Mouse (Mus musculus): ENCODE measurements around the gene Emilin3. TPM values are rescaled to one million over a fixed set of nuclear protein-coding genes. Genes with fewer than 3 reads are reported as not detected.

Gene Emilin3
- polyA plus RNA-seq, 1 experiment from 2014 or later: 14.8 TPM

DNA sequence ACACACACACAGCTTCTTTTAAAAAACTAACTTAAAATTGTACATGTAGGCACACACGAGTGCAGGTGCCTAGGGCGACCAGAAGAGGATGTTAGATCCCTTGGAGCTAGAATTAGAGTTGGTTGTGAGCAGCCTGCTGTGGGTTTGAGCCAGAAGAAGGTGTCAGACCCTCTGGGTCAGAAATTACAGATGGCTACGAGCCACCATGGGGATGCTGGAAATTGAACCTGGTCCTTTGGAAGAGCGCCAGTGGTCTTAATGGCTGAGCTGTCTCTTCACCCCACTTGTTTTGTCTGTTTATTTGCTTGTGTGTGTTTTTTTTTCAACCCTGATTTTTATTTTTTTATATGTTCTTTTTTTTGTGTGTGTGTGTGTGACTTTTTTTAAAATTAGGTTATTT is 22.3 kb upstream of the Emilin3 start:
- no peak overlapping the region for H3K4me2 ChIP-seq
- H3K27me3 ChIP-seq: no peaks in the 10 kb centered on the region
- H3K9me3 ChIP-seq (replicated peaks): no peaks in the 10 kb centered on the region
- no peak overlapping the region for H3K27ac ChIP-seq
- no peaks in the 10 kb centered on the region for H3K36me3 ChIP-seq
- WGBS: 79% methylated on average over 4 of the region's 4 CpGs
- no peak overlapping the region for H3K4me3 ChIP-seq (replicated peaks)
- no peak overlapping the region for H3K9ac ChIP-seq
- H3K4me1 ChIP-seq: no peaks in the 10 kb centered on the region
- ATAC-seq (replicated peaks; ENCODE audit: low FRiP score): no peak

- H3K27me3 ChIP-seq: no peaks in the 10 kb centered on the region
- H3K9me3 ChIP-seq (replicated peaks): no peaks in the 10 kb centered on the region
- no peak overlapping the region for H3K4me3 ChIP-seq (replicated peaks)
- H3K27ac ChIP-seq: no peak overlapping the region
- no peak overlapping the region for H3K9ac ChIP-seq
- no peak overlapping the region for H3K4me2 ChIP-seq
- 64% methylated on average over 5 of the region's 5 CpGs for WGBS
- H3K4me1 ChIP-seq: no peaks in the 10 kb centered on the region
- no peak for ATAC-seq (replicated peaks; ENCODE audit: low FRiP score)
- no peaks in the 10 kb centered on the region for H3K36me3 ChIP-seq
Observed at GRCm38 (mm10) chr2:160933890-160934289, 21.8 kb upstream of the Emilin3 start.

- 76% methylated on average over 3 of the region's 3 CpGs for WGBS
- no peak for ATAC-seq (replicated peaks; ENCODE audit: low FRiP score)
Observed at GRCm38 (mm10) chr2:160932981-160933380, 20.9 kb upstream of the Emilin3 start.

GRCm38 (mm10) chr2:160932325-160932724 is 20.2 kb upstream of the Emilin3 start:
- Histone ChIP-seq H3K9ac (no peak overlapping the region), H3K4me1 (no peaks in the 10 kb centered on the region), H3K4me3 (replicated peaks) (no peak overlapping the region), H3K9me3 (replicated peaks) (no peaks in the 10 kb centered on the region), H3K36me3 (no peaks in the 10 kb centered on the region), H3K4me2 (no peak overlapping the region), H3K27me3 (no peaks in the 10 kb centered on the region), H3K27ac (no peak overlapping the region)
- 65% methylated on average over 8 of the region's 8 CpGs for WGBS
- ATAC-seq (replicated peaks; ENCODE audit: low FRiP score): no peak

More at GRCm38 (mm10) chr2:160932981-160933380, 20.9 kb upstream of the Emilin3 start:
- Histone ChIP-seq H3K9ac (no peak overlapping the region), H3K27me3 (no peaks in the 10 kb centered on the region), H3K36me3 (no peaks in the 10 kb centered on the region), H3K4me2 (no peak overlapping the region), H3K4me1 (no peaks in the 10 kb centered on the region), H3K9me3 (replicated peaks) (no peaks in the 10 kb centered on the region), H3K4me3 (replicated peaks) (no peak overlapping the region), H3K27ac (no peak overlapping the region)

GRCm38 (mm10) chr2:160931378-160931777 is 19.2 kb upstream of the Emilin3 start:
- Histone ChIP-seq H3K27me3 (no peaks in the 10 kb centered on the region), H3K4me2 (no peak overlapping the region), H3K4me3 (replicated peaks) (no peak overlapping the region), H3K9me3 (replicated peaks) (no peaks in the 10 kb centered on the region), H3K36me3 (no peaks in the 10 kb centered on the region), H3K9ac (no peak overlapping the region), H3K27ac (no peak overlapping the region), H3K4me1 (no peaks in the 10 kb centered on the region)
- no peak for ATAC-seq (replicated peaks; ENCODE audit: low FRiP score)
- 92% methylated on average over 5 of the region's 5 CpGs for WGBS

GRCm38 (mm10) chr2:160925203-160925602 is 13.1 kb upstream of the Emilin3 start:
- 85% methylated on average over 9 of the region's 9 CpGs for WGBS
- no peak for ATAC-seq (replicated peaks; ENCODE audit: low FRiP score)

GRCm38 (mm10) chr2:160921285-160921684 is 9.2 kb upstream of the Emilin3 start:
- ATAC-seq (replicated peaks; ENCODE audit: low FRiP score): no peak
- H3K36me3 ChIP-seq: no peaks in the 10 kb centered on the region
- H3K9me3 ChIP-seq (replicated peaks): no peaks in the 10 kb centered on the region
- no peak overlapping the region for H3K9ac ChIP-seq
- H3K4me2 ChIP-seq: no peak overlapping the region
- WGBS: 68% methylated on average over 6 of the region's 7 CpGs
- H3K27me3 ChIP-seq: no peaks in the 10 kb centered on the region; the same call in 1 of the 2 replicates
- H3K4me1 ChIP-seq: 0 out of 2 replicates have a peak, but pooled peaks cover 4% of the 10 kb centered on the region
- H3K27ac ChIP-seq: no peak overlapping the region
- H3K4me3 ChIP-seq (replicated peaks): no peak overlapping the region

More at GRCm38 (mm10) chr2:160925203-160925602, 13.1 kb upstream of the Emilin3 start:
- Histone ChIP-seq H3K4me2 (no peak overlapping the region), H3K4me3 (replicated peaks) (no peak overlapping the region), H3K9me3 (replicated peaks) (no peaks in the 10 kb centered on the region), H3K27me3 (no peaks in the 10 kb centered on the region), H3K27ac (no peak overlapping the region), H3K4me1 (0 out of 2 replicates have a peak, but pooled peaks cover 4% of the 10 kb centered on the region), H3K9ac (no peak overlapping the region), H3K36me3 (no peaks in the 10 kb centered on the region)

- H3K4me3 ChIP-seq (replicated peaks): no peak overlapping the region
- no peak overlapping the region for H3K9ac ChIP-seq
- peaks cover 11% of the 10 kb centered on the region; the same call in 1 of the 2 replicates for H3K27me3 ChIP-seq
- no peak overlapping the region for H3K27ac ChIP-seq
- ATAC-seq (replicated peaks; ENCODE audit: low FRiP score): no peak
- no peaks in the 10 kb centered on the region for H3K36me3 ChIP-seq
- no peak overlapping the region for H3K4me2 ChIP-seq
- WGBS: 89% methylated on average over 2 of the region's 2 CpGs
- peaks cover 11% of the 10 kb centered on the region; the same call in 1 of the 2 replicates for H3K4me1 ChIP-seq
- no peaks in the 10 kb centered on the region for H3K9me3 ChIP-seq (replicated peaks)
Observed at GRCm38 (mm10) chr2:160918930-160919215, 6.7 kb upstream of the Emilin3 start.

DNA sequence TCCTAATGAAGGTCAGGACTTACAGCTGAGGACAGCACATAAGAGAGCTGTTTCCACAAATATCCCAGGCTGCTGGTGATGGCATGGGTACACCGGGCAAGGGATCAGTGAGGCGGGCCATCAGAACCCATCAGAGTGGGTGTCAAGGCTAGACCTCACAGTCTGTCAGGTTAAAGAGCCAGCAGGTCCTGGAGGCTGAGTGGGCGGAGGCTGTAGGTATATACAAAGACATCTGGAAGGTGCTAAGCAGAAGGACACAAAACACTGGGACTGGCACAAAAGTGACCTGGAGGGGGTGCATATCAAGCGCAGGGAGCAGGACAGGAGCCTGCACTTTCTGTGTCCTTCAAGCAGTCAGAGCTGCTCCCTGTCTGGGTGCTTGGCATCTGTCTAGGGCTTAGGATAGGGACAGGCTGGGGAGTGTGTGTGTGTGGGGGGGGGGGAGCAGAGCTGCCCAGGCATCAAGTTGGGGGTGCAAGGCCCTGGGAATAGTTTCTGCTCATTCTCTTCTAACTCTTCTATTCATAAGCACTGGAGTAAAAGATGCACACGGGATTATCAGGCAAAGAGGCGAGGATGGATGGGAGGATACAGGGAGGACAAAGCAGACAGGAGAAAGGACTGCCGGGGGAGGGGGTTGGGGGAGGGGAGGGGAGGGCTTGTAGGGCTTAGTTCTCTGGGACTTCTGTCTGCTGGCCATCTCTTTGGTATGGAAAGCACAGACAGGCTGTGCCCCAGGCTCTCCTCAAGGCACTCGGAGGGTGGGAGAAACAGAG is 6.2 kb upstream of the Emilin3 start:
- Histone ChIP-seq H3K27me3 (peaks cover 14% of the 10 kb centered on the region), H3K36me3 (no peaks in the 10 kb centered on the region), H3K4me3 (replicated peaks) (no peak overlapping the region), H3K9me3 (replicated peaks) (no peaks in the 10 kb centered on the region), H3K4me2 (no peak overlapping the region), H3K27ac (no peak overlapping the region), H3K9ac (no peak overlapping the region), H3K4me1 (peaks cover 11% of the 10 kb centered on the region; the same call in 1 of the 2 replicates)
- 73% methylated on average over 8 of the region's 8 CpGs for WGBS
- ATAC-seq (replicated peaks; ENCODE audit: low FRiP score): no peak

DNA sequence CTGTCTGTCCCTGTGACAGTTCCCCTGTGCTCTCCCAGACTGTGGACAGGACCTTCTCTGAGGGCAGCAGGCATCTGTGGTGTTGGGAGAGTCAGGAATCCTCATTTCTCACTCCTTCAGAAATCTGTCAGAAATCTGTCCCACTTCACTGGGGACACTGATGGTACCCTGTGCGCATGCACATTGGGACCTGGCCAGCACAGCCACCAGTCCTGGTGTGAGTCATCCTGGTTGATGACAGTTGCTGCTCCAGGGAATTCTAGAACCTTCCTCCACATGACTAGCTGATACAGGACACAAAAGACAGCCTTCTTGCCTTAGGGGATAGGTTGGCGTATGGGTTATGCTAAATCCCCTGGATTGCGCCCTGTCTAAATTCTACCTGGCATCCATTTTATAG is 5.2 kb upstream of the Emilin3 start:
- Histone ChIP-seq H3K9me3 (replicated peaks) (no peaks in the 10 kb centered on the region), H3K36me3 (no peaks in the 10 kb centered on the region), H3K9ac (no peak overlapping the region), H3K27me3 (peaks cover 24% of the 10 kb centered on the region), H3K27ac (no peak overlapping the region), H3K4me1 (peaks cover 13% of the 10 kb centered on the region), H3K4me2 (no peak overlapping the region), H3K4me3 (replicated peaks) (no peak overlapping the region)
- no peak for ATAC-seq (replicated peaks; ENCODE audit: low FRiP score)
- 92% methylated on average over 3 of the region's 3 CpGs for WGBS

DNA sequence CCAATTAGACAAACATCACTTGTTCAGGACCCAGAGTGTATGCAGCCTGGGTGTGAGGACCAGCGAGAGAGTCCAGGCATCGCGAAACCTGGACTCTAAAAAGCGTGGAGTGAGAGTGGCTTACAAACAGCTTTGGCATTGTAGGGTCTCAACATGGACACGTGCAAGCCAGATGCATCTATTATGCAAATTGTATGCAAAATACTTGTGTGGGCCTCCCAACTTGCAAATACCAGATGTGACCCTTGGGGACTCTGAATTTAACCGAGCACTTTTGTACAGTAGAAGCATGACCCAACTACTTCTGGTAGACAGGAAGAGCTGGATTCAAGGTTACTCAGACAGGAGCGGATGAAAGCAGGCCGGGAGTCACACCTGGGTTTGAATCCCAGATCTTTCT is 4.6 kb upstream of the Emilin3 start:
- H3K4me3 ChIP-seq (replicated peaks): no peak overlapping the region
- 81% methylated on average over 8 of the region's 8 CpGs for WGBS
- no peak overlapping the region for H3K27ac ChIP-seq
- no peak overlapping the region for H3K4me2 ChIP-seq
- peaks cover 19% of the 10 kb centered on the region for H3K4me1 ChIP-seq
- H3K36me3 ChIP-seq: no peaks in the 10 kb centered on the region
- H3K9ac ChIP-seq: no peak overlapping the region
- peaks cover 30% of the 10 kb centered on the region for H3K27me3 ChIP-seq
- no peak for ATAC-seq (replicated peaks; ENCODE audit: low FRiP score)
- H3K9me3 ChIP-seq (replicated peaks): no peaks in the 10 kb centered on the region

GRCm38 (mm10) chr2:160915821-160916610 is 3.9 kb upstream of the Emilin3 start:
- Histone ChIP-seq H3K27ac (no peak overlapping the region), H3K36me3 (no peaks in the 10 kb centered on the region)

More at GRCm38 (mm10) chr2:160915821-160916610, 3.9 kb upstream of the Emilin3 start:
- Histone ChIP-seq H3K9ac (no peak overlapping the region), H3K9me3 (replicated peaks) (no peaks in the 10 kb centered on the region), H3K4me1 (peaks cover 25% of the 10 kb centered on the region), H3K4me3 (replicated peaks) (no peak overlapping the region), H3K27me3 (peaks cover 37% of the 10 kb centered on the region), H3K4me2 (no peak overlapping the region)
- WGBS: 72% methylated on average over 13 of the region's 13 CpGs
- no peak for ATAC-seq (replicated peaks; ENCODE audit: low FRiP score)

Measured in kidney, embryonic 15.5 days (tissue).